Mouse (Mus musculus) heart, embryonic 10.5 days (tissue): ENCODE results near the gene Snx30. TPM values are rescaled to one million over a fixed set of nuclear protein-coding genes. Genes with fewer than 3 reads are reported as not detected.
"Not testable (repeated sequence)": the region's sequence is repeated elsewhere in the genome, so short reads cannot be mapped to it uniquely, and the experiment has no call there.

Experiments used
- DNase-seq: peaks from one replicate; pipeline ENCODE4 v3.0.0-alpha.2; 2017; ENCODE audit warnings: low spot score
- H3K27ac ChIP-seq: fragments of 300-500 bp; sonication (generic); 2 replicates; pipeline ENCODE4 v1.5.1; 2016; ENCODE audit warnings: mild to moderate bottlenecking
- H3K27me3 ChIP-seq: fragments of 300-500 bp; sonication (generic); 2 replicates; pipeline ENCODE4 v1.6.1; 2016; ENCODE audit warnings: mild to moderate bottlenecking; ENCODE audit not compliant: poor library complexity, insufficient read depth, severe bottlenecking
- H3K36me3 ChIP-seq: fragments of 300-500 bp; sonication (generic); 2 replicates; pipeline ENCODE4 v1.6.1; 2016; ENCODE audit warnings: mild to moderate bottlenecking, moderate library complexity
- H3K4me1 ChIP-seq: fragments of 300-500 bp; sonication (generic); 2 replicates; pipeline ENCODE4 v1.6.1; 2016; ENCODE audit warnings: mild to moderate bottlenecking
- H3K4me3 ChIP-seq: fragments of 300-500 bp; sonication (generic); 2 replicates; pipeline ENCODE4 v1.5.1; 2016; ENCODE audit warnings: mild to moderate bottlenecking, moderate library complexity
- H3K9me3 ChIP-seq: fragments of 300-500 bp; sonication (generic); 2 replicates; pipeline ENCODE4 v1.6.1; 2016; ENCODE audit warnings: mild to moderate bottlenecking, moderate library complexity
- WGBS: fragments of 180-500 bp; shearing (Covaris S2); methylation state at CpG from one replicate; pipeline ENCODE4 v1.1.7; 2016; 5-methylcytosine and 5-hydroxymethylcytosine counted together
- polyA plus RNA-seq: library from polyadenylated mRNA; unstranded; fragments of >200 nt; fragmentation: Nextera tagmentation; extraction: Ambion mirVana; gene quantifications from 2 replicates; pipeline ENCODE4 v1.2.1, GENCODE M21; 2016

Gene Snx30
- polyA plus RNA-seq, 1 experiment from 2014 or later = 8.1 TPM

DNA sequence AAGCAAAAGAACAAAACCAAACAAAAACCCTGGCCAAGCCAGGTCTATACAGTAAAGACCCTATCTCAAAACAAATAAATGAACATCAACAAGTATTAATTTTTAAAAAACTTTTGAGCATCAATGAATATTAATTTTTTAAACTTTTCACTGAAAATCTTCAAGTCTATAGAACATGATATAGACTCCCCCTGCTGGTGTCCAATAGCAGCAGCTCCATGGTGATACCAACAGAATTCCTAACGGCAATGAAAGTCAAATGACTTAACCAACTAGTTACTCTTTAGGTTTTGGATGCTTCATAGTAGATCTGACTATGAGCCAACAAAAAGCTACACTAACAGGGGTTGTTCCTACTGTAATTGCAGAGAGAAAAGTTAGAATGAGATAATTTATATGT lies 25.1 kb upstream of the Snx30 start:
- DNase-seq = no peak
- Histone ChIP-seq H3K4me3 (no peak overlapping the region), H3K36me3 (peaks cover 9% of the 10 kb centered on the region; the same call in 1 of the 2 replicates), H3K4me1 (peaks cover 19% of the 10 kb centered on the region), H3K9me3 (no peaks in the 10 kb centered on the region), H3K27ac (no peak overlapping the region), H3K27me3 (no peaks in the 10 kb centered on the region)
- WGBS = 39% methylated on average over 1 of the region's 1 CpGs

DNA sequence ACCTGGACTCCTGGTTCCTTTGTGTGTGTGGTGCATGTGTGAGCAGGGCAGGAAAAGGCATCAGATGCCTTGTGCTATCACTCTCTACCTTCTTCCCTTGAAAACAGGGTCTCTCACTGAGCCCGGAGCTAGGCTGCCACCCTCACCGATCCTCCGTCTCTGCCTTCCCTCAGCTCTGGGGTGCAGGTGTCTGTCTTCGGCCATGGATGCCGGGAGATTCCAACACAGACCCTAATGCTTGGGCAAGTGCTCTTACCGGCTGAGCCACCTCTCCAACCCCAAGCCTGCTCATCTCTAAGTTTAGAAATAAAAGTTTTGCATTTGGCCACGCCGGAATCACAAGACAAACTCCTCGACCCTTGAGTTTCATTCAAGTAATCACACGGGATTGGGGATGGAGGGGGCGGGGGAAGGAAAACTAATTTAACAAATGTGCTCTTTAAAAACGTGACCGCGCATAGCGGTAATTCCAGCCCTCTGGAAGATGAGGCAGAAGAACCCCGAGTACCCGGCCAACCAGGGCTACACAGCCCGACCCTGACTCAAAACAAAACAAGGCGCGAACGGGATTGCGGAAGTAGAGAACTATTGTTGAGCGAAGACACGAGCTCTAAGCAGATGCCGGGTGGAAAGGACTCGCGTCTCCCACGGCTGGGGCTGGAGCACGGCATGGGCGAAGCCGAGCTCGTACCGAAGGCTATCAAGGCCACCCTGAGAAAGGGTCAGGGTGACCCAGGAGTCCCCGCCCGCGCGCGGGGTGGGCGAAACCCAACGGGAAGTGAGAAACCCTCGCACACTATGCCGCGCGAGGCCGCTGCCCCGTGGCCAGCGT lies 22.6 kb upstream of the Snx30 start:
- DNase-seq = peak; percentile 82
- H3K4me3 ChIP-seq = peak overlapping the region; percentile 92
- H3K36me3 ChIP-seq = no peaks in the 10 kb centered on the region
- H3K9me3 ChIP-seq = no peaks in the 10 kb centered on the region
- peaks cover 5% of the 10 kb centered on the region; the same call in 1 of the 2 replicates for H3K4me1 ChIP-seq
- H3K27ac ChIP-seq = peak overlapping the region; percentile 93
- WGBS = under 1% methylated on average over 47 of the region's 47 CpGs
- H3K27me3 ChIP-seq = no peaks in the 10 kb centered on the region

DNA sequence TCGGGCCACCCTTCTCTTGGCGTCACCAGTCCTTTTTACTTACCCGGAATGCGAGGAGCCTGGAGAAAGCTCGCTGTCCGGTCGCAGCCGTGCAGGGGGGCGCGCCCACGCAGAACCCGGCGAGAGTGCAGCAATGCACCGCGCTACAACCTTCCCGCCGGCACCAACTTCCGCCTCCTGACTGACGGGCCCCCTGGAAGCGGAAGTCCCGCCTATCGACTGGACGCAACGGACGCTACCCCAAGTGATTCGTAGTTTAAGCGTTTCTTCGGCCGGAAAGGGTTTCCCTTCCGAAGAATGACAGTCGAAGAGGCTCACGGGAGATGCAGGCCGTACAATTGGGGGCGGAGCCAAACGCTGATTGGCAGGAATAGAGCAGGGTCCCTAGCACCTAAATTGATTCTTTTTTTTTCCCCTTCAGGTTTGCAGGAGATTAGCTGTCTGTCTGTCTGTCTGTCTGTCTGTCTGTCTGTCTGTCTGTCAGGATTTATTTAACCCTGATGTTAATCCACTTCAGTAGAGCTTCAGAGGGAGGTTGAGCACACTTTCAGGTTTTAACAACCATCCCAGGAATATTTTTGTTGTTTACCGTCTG lies 21.9 kb upstream of the Snx30 start:
- Histone ChIP-seq H3K36me3 (no peaks in the 10 kb centered on the region), H3K27me3 (no peaks in the 10 kb centered on the region), H3K4me1 (peaks cover 3% of the 10 kb centered on the region; the same call in 1 of the 2 replicates), H3K4me3 (peak overlapping the region; percentile 92), H3K9me3 (no peaks in the 10 kb centered on the region), H3K27ac (peak overlapping the region; percentile 93)
- DNase-seq = peak; percentile 99
- WGBS = 1% methylated on average over 36 of the region's 36 CpGs

DNA sequence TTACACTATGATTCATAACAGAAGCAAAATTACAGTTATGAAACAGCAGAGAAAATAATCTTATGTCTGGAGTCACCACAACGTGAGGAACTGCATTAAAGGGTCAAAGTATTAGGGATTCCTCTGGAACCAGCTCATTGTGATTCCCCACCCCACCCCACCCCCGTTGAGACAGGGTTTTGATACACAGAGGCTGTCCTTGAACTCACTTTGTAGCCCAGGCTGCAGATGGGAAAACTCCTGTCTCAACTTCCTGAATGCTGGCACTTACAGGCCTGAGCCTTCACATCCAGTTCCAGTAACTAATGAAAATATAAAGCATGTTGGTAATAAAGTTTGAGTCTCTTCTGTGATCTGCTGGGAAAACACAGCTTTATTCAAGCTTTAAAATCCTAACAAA lies 20.2 kb upstream of the Snx30 start:
- Histone ChIP-seq H3K9me3 (no peaks in the 10 kb centered on the region), H3K4me1 (no peaks in the 10 kb centered on the region), H3K27ac (no peak overlapping the region), H3K36me3 (no peaks in the 10 kb centered on the region), H3K27me3 (no peaks in the 10 kb centered on the region), H3K4me3 (no peak overlapping the region)
- DNase-seq = no peak
- WGBS = 28% methylated on average over 2 of the region's 2 CpGs

DNA sequence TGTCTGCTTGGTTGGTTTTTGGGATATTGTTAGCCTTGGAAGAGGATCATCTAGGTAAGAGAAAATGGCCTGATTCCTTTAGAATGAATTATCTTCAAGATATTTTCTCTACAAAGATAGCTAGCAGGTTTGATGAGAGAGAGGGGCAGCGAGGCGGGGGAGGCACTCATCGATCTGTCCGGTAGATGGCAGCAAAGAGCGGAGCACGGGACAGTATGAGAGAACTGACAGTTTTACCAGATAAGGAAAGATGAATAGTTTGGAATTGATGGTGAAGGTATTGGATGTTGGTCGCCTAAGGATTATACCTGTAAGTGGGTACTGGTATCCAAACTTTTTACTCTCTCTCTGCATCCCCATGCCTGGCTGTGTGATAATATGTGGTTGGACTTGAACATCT lies 19.0 kb upstream of the Snx30 start:
- Histone ChIP-seq H3K4me1 (no peaks in the 10 kb centered on the region), H3K4me3 (no peak overlapping the region), H3K36me3 (no peaks in the 10 kb centered on the region), H3K27me3 (no peaks in the 10 kb centered on the region), H3K9me3 (no peaks in the 10 kb centered on the region), H3K27ac (no peak overlapping the region)
- 0% methylated on average over 7 of the region's 7 CpGs for whole genome bisulfite sequencing
- DNase-seq = no peak

DNA sequence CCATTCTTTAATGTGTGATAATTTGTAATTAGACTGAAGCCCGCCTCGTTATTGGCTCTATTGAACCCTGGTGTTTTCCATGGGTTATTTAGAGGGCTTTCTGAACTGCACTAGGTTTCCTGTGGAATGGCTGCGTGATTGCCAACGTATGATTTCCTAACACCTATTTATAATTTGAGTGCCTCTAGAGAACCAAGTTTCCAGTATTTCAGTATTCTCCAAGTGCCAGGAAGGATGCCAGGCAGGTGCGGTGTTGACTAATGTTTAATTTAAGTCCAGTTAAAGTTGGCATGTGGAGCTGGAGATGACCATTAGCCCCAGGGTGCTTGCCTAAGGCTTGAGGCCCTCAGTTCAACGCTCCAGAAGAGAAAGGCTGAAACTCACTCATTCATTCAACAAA lies 18.5 kb upstream of the Snx30 start:
- no peak overlapping the region for H3K27ac ChIP-seq
- H3K4me3 ChIP-seq = no peak overlapping the region
- 68% methylated on average over 6 of the region's 6 CpGs for WGBS
- H3K4me1 ChIP-seq = no peaks in the 10 kb centered on the region
- H3K36me3 ChIP-seq = no peaks in the 10 kb centered on the region
- H3K27me3 ChIP-seq = no peaks in the 10 kb centered on the region
- H3K9me3 ChIP-seq = no peaks in the 10 kb centered on the region
- DNase-seq = no peak

DNA sequence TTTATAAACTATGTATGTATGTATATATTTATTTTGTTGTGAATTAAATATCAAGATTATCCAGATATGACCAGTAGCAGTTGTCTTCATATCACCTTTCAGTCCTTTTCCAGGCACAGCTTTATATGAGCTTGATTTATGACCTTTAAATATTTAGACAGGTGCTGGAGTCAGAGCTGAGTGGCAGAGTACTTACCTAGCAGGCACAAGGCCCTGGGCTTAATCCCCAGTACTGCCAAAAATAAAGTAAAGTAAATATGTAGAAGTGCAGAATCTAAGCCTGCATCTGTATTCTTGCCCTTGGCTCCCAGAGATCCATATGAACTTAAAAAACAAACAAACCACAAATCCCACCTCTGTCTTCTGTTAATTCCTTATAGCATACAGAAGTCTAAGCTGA lies 16.6 kb upstream of the Snx30 start:
- no peak overlapping the region for H3K4me3 ChIP-seq
- H3K27ac ChIP-seq = no peak overlapping the region
- no peaks in the 10 kb centered on the region for H3K36me3 ChIP-seq
- no peaks in the 10 kb centered on the region for H3K9me3 ChIP-seq
- DNase-seq = no peak
- no peaks in the 10 kb centered on the region for H3K27me3 ChIP-seq
- H3K4me1 ChIP-seq = peaks cover 3% of the 10 kb centered on the region; the same call in 1 of the 2 replicates

DNA sequence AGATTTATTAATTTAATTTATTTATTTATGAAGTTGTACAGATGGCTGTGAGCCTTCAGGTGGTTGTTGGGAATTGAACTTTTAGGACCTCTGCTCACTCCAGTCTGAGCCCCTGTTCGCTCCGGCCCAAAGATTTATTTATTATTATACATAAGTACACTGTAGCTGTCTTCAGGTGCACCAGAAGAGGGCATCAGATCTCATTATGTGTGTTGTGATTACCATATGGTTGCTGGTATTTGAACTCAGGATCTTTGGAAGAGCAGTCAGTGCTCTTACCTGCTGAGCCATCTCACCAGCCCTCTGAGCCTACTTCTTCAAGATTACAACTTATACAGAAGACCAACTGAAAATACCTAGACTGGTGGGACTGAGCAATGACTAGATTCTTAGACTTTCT lies 12.0 kb upstream of the Snx30 start:
- not testable (repeated sequence) for H3K4me1 ChIP-seq, H3K27me3 ChIP-seq, H3K4me3 ChIP-seq, H3K9me3 ChIP-seq, DNase-seq, H3K27ac ChIP-seq, H3K36me3 ChIP-seq
- 81% methylated on average over 2 of the region's 2 CpGs for WGBS

DNA sequence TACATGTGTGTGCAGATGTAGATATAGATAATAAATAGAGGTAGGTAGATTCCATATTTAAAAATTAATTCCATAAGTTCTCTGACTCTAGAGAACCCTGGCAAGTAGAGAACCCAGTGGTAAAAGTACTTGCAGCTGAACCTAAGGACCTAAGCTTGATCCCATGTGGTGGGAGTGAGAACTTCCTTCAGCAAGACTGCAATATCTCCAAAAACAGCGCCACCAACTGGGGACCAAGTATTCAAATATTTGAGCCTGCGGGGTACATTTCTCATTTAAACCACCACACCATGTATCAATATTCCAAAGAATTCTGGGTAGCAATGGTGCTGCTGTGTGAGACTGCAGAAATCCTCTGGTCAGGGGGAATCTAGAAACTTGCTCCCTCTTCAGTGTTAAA lies 11.5 kb upstream of the Snx30 start:
- Histone ChIP-seq H3K27ac (no peak overlapping the region), H3K4me3 (no peak overlapping the region), H3K27me3 (no peaks in the 10 kb centered on the region), H3K4me1 (peaks cover 3% of the 10 kb centered on the region; the same call in 1 of the 2 replicates), H3K9me3 (no peaks in the 10 kb centered on the region), H3K36me3 (no peaks in the 10 kb centered on the region)
- no peak for DNase-seq
- WGBS = 72% methylated on average over 2 of the region's 2 CpGs

DNA sequence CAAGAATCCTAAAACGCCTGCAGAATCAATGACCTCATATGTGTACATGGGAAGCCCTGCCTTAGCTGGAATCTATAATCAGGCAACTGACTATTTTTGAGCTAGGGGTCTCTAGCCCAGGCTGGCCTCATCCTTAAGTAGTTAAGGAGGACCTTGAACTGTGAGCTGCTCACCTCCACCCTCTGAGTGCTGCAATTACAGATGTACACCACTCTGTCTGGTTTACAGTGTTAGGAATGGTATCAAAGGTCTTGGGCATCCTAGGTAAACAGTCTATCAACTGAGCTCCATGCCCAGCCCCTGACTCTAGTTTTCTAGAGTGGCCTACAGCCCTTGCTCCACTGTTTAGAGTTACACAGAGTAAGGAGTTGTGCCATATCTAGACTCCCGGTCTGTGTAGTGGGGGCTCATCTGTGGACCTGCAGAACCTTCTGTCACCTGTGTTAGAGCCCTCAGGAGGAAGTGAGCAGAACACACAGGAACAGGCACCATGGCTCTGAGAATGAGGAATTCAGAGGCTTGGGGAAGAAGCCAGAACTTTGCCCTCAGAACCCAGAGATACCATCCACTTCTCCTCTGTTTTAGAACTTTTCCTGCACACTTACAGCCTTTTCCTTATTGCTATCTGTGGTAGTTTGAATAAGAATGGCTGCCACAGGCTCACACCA lies 9.7 kb upstream of the Snx30 start:
- WGBS = 78% methylated on average over 2 of the region's 2 CpGs
- DNase-seq = no peak
- Histone ChIP-seq H3K27me3 (no peaks in the 10 kb centered on the region), H3K4me1 (peaks cover 3% of the 10 kb centered on the region; the same call in 1 of the 2 replicates), H3K27ac (no peak overlapping the region), H3K36me3 (no peaks in the 10 kb centered on the region), H3K9me3 (no peaks in the 10 kb centered on the region), H3K4me3 (no peak overlapping the region)

DNA sequence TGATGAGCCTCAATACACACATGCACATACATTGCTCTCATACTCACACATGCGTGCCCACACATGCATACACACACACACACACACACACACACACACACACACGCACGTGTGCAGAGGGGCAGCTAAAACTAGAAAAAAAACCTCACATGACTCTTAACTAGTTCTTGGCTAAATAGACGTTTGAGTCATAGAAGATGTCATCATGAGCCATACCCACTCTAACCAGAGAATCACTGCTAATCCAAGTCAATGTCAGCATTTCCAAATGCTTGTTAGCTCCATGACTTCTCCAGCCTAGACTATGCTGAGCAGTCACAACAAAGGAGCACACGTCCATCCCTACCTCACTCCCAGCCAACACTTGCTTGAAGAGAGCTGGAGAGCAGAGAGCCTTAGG lies 5.5 kb upstream of the Snx30 start:
- 84% methylated on average over 5 of the region's 5 CpGs for WGBS
- H3K36me3 ChIP-seq = no peaks in the 10 kb centered on the region
- H3K27me3 ChIP-seq = no peaks in the 10 kb centered on the region
- 0 out of 2 replicates have a peak, but pooled peaks cover 3% of the 10 kb centered on the region for H3K4me1 ChIP-seq
- no peak overlapping the region for H3K27ac ChIP-seq
- H3K9me3 ChIP-seq = no peaks in the 10 kb centered on the region
- no peak for DNase-seq
- no peak overlapping the region for H3K4me3 ChIP-seq

DNA sequence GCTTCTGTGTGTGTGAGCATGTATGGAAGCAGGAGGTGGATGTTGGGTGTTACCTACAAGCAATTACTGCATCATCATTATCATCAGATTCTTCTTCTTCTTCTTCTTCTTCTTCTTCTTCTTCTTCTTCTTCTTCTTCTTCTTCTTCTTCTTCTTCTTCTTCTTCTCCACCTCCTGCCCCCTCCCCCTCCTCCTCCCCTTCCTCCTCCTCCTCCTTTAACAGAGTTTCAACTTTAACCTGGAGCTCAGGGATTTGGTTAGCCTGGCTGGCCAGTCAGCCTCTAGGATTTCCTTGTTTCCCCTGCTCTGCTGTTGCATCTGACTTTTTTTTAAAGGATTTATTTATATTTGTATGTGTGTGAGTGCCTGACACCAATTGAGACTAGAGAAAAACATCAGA lies 4.2 kb upstream of the Snx30 start, which contains the start of gene Inip:
Inip (minus strand) TSS at position 101 of the 400 bp plus-strand sequence.
- Histone ChIP-seq H3K27me3 (no peaks in the 10 kb centered on the region), H3K4me3 (no peak within 1 kb of the TSS), H3K36me3 (no peaks in the 10 kb centered on the region), H3K9me3 (no peaks in the 10 kb centered on the region), H3K4me1 (0 out of 2 replicates have a peak, but pooled peaks cover 7% of the 10 kb centered on the region), H3K27ac (no peak within 1 kb of the TSS)
- DNase-seq = no peak

DNA sequence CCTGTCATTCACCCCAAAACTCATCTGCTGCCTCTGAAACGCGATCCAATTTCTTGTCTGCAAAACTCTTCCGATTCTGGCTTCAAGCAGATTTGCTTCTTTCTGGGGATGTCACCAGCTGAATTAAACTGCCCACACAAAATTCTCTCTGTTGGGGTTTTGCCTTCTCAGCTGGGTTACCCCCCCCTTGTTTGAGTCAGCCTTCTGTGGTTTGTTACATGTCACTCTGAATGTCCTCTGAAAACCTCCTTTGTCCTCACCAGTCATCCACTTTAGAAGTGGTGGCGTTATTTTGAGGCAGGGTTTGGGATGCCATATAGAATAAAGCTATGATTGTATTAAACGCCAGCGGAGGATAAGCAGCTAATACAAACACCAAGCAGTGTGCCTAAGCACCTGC lies 3.5 kb upstream of the Snx30 start:
- Histone ChIP-seq H3K27ac (no peak overlapping the region), H3K36me3 (no peaks in the 10 kb centered on the region), H3K9me3 (no peaks in the 10 kb centered on the region), H3K4me3 (no peak overlapping the region), H3K4me1 (0 out of 2 replicates have a peak, but pooled peaks cover 11% of the 10 kb centered on the region), H3K27me3 (no peaks in the 10 kb centered on the region)
- DNase-seq = peak; percentile 41
- 77% methylated on average over 6 of the region's 6 CpGs for WGBS
